Mouse (Mus musculus) myocyte (in vitro differentiated cells): ENCODE results near the gene Dcakd.

Experiments
- MAX ChIP-seq: IDR thresholded peaks from one replicate; pipeline ENCODE4 v1.6.1; 2011; ENCODE audit warnings: low read depth, mild to moderate bottlenecking, control low read depth
- MYOG ChIP-seq, 3 experiments: IDR thresholded peaks; one replicate each; pipeline ENCODE4 v1.6.1; 2011; ENCODE audit warnings: control low read depth in 2 of 3, low read depth in 2 of 3, mild to moderate bottlenecking in 2 of 3; ENCODE audit not compliant: insufficient read length in 2 of 3, control insufficient read depth in 1 of 3, insufficient read depth in 1 of 3
- POLR2A ChIP-seq: IDR thresholded peaks from one replicate; pipeline ENCODE4 v1.6.1; 2011; ENCODE audit warnings: low read depth, mild to moderate bottlenecking, control low read depth, moderate library complexity; ENCODE audit not compliant: insufficient read length
- REST ChIP-seq: IDR thresholded peaks from one replicate; pipeline ENCODE4 v1.6.1; 2011; ENCODE audit warnings: mild to moderate bottlenecking, control low read depth, moderate library complexity; ENCODE audit not compliant: insufficient read depth, insufficient read length
- TCF12 ChIP-seq: IDR thresholded peaks from one replicate; pipeline ENCODE4 v1.6.1; 2011; ENCODE audit warnings: mild to moderate bottlenecking, control low read depth; ENCODE audit not compliant: poor library complexity, insufficient read depth, severe bottlenecking

DNA sequence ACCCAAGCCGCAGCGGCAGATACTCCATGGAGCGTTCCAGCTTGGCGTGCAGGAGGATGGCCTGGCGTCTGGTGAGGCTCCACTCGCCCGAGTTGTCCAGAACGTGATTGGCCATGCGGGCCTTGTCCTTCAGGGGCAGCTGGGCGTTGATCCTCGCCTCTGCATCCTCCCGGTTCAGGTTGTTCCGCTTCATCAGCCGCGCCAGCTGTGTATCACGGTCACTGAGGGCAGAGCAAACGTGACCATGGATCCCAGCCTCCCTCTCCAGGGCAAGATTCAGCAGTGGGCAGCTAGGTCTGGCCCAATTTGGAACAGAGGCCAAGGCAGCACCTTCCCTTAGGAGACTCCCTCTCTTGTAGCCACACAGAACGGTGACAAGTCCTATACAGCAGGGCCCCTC is 33.2 kb downstream of the Dcakd start:
- no peak for TF ChIP-seq MYOG (IDR thresholded peaks at IDR 0.05; ENCODE audit: control insufficient read depth in 1 of 3, insufficient read depth in 1 of 3, insufficient read length in 2 of 3, low read depth in 2 of 3)
- no peak for TF ChIP-seq REST
- no peak for TF ChIP-seq POLR2A
- TF ChIP-seq MAX = no peak
- no peak for TF ChIP-seq TCF12
